Mouse (Mus musculus) embryonic facial prominence, embryonic 15.5 days (tissue): ENCODE data around the gene Ldhb. TPM values are rescaled to one million over a fixed set of nuclear protein-coding genes. Genes with fewer than 3 reads are reported as not detected.

ENCODE experiments used
- polyA plus RNA-seq: library from polyadenylated mRNA; unstranded; fragments of >200 nt; fragmentation: Nextera tagmentation; extraction: Ambion mirVana; gene quantifications from 2 replicates; pipeline ENCODE4 v1.2.1, GENCODE M21; 2015

Gene Ldhb
- polyA plus RNA-seq, 1 experiment from 2014 or later: 225 TPM

Other genes starting within 250 kb of the Ldhb start
- gene Iapp, start 209.5 kb downstream of the Ldhb start, polyA plus RNA-seq: 0.24 TPM in 1 of 2 replicates, not detected in the other
- 0.77 and 0.89 TPM in 2 replicates for gene Slco1a5, start 185.0 kb downstream of the Ldhb start, polyA plus RNA-seq
- 15.9 and 18.1 TPM in 2 replicates for gene Pyroxd1, start 162.3 kb downstream of the Ldhb start, polyA plus RNA-seq
- gene Recql, start 120.9 kb downstream of the Ldhb start, polyA plus RNA-seq: 24.1 and 26.2 TPM in 2 replicates
- gene Golt1b, start 120.7 kb downstream of the Ldhb start, polyA plus RNA-seq: 114 and 116 TPM in 2 replicates
- 0.84 and 0.92 TPM in 2 replicates for gene Spx, start 94.5 kb downstream of the Ldhb start, polyA plus RNA-seq
- gene Gys2, start 34.8 kb downstream of the Ldhb start, polyA plus RNA-seq: 0.05 TPM in 1 of 2 replicates, not detected in the other
- 15.2 and 16.0 TPM in 2 replicates for gene Kcnj8, start 63.7 kb upstream of the Ldhb start, polyA plus RNA-seq
- 4.9 TPM in 2 replicates for gene Abcc9, start 194.4 kb upstream of the Ldhb start, polyA plus RNA-seq
- gene Cmas, start 248.7 kb upstream of the Ldhb start, polyA plus RNA-seq: 81.9 and 83.5 TPM in 2 replicates